Mouse (Mus musculus) gonadal fat pad, adult 2 months (tissue): ENCODE results near the gene Sdad1. TPM values are rescaled to one million over a fixed set of nuclear protein-coding genes. Genes with fewer than 3 reads are reported as not detected.
A peak's percentile ranks its signal among the peaks of the same experiment; 100 is the strongest.

Experiments used
- DNase-seq: peaks from one replicate; pipeline ENCODE4 v3.0.0-alpha.2; 2012; ENCODE audit warnings: low read depth
- polyA plus RNA-seq: library from polyadenylated mRNA; depleted of rRNA; stranded (reverse); fragments of >200 nt; gene quantifications from 2 replicates; pipeline ENCODE4 v1.2.3, GENCODE M21; 2012

Sdad1 gene
- polyA plus RNA-seq, 1 experiment = 12.7 TPM

DNA sequence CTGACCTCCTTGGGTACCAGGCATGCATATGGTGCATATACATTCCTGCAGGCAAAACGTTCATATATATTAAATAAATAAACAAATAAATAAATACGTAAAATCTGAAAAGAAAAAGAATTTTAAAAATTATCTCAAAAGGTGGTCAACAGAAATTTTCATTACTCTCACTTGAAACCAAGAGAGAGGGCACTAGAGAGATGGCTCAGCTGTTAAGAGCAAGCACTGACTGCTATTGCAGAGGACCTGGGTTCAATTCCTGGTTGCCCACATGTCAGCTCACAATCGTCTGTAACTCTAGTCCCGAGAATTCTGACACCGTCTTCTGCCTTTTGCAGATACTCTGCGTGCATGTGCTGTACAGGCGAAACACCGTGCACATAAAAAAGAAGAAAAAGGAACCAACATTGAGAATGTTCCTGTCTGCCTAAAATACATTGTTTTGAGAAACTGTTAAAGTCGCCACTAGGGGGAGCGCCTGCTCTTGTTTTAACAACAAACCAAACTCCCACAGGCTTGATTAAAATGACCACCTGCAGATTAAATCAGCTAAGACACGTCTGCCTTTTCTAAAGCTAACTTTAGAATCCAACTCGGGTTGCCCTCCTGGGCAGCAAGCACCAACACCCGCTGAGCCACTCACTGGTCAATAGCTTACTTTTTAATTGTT lies 1.9 kb upstream of the Sdad1 start:
- no peak for DNase-seq

DNA sequence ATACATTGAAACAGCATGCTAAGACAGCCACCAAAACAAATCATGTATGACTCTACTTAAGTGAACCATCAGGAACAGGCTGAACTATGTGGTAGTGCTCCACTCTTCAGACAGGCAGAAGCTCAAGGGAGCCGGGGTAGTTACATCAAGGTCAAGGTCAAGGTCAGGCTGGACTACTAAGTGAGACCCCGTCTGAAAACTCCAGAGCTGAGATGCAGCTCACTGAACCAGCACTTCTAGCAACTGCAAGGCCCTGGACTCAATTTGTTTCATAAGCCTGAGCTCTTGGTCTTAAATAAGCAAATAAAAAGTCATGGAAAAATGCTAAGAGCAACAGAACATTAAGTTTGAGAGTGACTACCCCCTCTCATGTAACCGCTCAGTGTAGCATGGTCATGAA lies 6.0 kb downstream of the Sdad1 start:
- DNase-seq = no peak

DNA sequence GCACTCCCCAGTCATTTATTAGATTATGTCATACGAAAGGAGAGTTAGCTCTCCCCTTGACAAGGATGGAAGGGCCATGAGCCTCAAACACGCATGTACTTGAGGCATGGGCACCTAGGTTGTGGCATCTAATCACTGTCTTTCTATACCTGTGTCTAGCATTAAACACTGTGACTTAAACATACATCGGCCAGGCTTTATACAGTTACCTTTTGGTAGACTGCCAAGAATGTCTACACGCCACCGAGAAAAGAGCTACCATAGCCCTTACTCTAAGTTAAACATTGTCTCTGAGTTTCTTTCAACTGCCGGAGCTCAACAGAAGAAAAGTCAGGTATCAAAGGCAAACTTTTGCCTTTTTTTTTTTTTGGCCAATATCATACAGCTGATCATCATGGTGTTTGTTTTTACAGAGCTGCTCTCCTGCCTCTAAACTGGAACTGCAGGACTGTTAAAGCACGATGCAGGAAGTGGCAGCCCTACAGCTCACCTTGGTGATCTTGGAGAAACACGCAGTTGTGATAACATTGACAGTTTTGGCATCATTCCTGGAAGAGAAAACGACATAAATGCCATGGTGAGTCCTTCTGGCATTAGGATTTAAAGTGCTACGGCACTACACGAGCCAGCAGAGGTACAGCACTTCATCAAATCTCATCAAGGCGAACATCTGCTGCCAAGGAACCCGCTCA lies 8.0 kb downstream of the Sdad1 start:
- no peak for DNase-seq

DNA sequence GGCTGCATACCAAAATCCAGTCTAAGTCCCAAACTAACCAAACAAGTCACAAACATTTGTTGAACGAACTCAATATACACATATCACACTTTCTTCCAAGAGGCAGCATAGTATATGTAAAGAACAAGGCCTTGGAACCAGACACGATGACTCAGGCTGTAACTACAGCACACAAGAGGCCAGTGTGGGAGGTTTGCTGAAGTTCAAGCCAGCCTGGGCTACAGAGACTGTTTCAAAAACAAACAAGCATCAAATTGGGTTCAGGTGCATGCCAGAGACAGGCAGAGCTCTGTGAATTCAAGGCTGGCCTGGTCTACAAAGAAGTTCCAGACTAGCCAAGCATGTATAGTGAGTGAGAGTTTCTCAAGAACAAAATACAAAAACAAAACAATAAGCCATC lies 15.8 kb downstream of the Sdad1 start:
- DNase-seq = no peak

DNA sequence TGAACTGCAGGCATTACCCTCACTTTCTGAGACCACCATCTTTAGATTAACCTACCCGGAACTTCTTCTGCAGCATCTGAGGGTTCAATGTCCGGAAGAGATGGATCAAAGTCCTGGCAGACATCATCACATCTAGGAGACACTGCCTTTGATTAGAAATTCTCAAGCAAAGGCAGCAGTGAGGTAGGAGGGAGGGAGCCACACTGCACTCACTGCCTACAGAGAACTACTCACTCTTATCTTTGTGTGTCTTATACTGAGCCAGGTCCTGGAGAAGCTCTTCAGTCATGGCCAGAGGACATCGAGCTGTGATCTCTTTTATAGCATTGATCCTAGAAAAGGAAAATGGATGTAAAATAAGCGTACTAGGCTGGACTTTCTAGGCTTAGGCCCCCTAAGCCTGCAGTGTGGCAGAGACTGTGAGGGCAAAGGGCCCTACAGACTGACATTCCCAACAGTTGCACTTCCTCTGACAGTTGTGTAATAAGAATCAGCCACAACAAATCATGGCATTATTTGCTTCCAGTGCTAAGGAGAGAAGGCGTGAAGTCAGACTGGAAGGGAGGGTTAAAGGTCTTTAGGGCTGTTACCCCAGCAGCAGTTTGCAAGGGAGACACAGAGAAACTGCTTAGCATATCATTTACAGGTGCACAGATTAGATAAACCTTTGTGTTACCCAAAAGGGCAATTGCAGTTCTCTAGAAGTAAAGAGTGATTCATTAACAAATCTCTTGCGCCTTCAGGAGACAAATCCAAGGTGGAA lies 18.4 kb downstream of the Sdad1 start:
- DNase-seq = no peak

DNA sequence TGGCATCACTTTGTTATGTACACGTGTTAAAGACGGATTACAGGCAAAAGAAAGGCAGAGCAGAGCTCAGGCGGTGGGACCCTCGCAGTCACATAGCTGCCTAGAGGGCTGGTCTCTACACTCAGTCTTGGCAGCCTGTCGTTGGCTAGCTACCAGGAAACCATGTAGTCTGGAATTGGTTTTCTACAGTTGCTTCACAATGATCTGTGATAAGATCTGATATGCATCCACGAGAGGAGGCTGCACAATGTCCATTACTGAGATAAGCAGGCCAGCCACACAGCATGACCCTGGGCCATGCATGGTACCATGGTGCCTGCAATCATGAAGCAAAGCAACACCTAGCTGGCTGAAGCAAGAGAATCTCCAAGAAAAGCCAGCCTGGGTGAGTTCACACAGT lies 22.4 kb downstream of the Sdad1 start:
- DNase-seq = no peak

DNA sequence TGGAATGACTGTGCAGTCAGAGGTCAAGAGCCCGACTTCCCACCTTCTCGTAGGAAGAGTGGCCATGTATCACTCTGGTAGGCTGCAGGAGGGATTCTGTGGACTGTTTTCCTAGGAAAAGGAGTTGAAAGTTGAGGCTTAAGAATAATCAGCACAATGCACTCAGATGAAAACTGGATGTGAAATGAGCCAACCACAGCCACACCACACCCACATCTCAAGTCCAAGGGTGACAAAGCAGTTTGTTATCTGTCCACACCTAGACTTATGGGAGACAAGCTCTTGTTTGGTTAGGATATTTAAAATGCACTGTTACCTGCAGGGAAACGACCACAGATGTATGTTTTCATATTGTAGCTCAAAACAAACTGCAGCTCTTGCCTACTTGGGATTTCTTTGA lies 27.2 kb downstream of the Sdad1 start:
- DNase-seq = no peak

DNA sequence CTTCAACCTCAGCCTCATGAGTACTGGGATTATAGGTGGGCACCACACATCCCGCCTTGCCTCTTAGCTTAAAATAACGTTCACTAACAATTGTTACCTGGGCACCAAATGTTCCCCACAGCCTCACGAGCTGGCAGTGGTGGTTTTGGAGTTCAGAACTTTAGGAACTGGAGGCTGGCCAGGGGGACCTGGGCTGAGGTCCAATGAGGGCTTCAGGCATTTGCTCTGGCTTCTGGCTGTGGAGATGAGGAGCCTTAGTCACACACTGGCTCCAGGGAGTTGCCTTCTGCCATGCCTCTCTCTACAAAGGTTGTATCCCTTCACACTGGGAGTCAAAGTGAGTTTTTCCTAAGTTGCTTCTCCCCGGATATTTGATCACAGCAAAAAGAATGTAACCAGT lies 27.7 kb downstream of the Sdad1 start:
- DNase-seq = no peak

DNA sequence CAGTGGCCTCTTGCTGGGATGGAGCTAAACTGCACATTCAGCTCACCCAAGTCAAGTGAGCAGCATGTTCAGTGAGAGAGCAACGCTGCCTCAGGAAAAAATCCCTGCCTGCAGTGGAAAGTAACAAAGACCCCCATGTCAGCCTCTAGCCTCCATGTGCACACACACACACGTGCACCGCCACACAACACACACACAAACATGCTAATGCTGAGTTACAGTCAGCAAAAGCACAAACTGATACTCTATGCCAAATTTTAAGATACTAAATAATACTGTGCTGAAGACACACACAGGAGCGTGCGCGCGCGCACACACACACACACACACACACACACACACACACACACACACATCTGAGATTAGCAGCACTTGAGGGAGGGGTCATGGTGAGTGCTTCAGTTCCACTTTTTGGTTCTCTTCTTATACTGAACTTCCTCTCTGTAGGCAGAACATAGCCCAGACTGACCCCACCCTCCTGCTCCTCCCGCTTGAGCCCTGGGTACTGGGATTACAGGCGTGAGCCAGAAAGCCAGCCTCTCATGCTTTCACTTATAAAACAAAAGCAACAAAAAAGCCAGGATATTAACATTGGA lies 31.2 kb downstream of the Sdad1 start:
- no peak for DNase-seq

DNA sequence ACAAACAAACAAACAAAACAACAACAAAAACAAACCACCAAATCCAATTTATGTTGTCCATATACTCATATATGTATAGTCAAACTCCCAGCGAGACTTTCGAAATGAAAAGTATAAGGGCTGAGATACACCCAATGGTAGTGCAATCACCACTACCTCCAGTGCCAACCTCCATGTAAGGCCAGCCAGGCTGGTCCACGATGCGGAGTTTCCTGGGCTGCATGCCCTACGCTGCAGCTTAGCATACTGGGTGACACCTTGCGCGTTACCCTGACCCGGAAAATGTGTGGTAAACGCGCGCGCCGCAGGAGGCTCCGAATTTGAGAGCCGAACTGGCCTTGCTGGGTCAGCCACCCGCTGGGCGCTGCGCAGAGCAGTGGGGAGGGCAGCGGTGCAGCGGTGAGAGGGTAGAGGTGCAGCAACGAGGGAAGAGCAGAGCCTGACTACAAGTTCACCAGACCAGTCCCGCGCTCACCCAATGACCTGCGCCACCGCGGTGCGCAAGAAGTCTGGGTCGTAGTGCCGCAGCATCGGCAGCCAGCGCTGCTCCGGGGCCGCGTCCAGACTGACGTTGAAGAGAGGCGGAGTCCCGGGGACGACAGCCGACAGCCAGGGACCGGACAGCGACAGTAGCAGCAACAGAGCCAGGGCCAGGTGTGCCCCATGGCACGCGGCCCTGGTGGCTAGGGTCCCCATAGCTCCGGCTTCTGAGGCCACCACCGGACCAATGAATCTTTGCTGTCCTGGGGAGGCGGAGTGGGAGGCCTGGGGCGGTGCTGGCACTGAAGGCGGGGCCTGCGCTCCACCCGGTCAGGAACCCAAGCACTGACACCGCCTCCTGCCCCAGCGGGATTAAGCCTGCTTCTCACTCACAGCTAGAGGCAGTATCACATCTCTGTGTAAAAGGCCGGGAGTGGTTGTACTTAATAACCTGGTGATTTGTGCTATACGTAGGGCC lies 32.6 kb downstream of the Sdad1 start, which contains the start of gene Naaa:
TSS of gene Naaa (minus strand) at position 734 of the 958 bp plus-strand sequence.
- peak; percentile 27 for DNase-seq

DNA sequence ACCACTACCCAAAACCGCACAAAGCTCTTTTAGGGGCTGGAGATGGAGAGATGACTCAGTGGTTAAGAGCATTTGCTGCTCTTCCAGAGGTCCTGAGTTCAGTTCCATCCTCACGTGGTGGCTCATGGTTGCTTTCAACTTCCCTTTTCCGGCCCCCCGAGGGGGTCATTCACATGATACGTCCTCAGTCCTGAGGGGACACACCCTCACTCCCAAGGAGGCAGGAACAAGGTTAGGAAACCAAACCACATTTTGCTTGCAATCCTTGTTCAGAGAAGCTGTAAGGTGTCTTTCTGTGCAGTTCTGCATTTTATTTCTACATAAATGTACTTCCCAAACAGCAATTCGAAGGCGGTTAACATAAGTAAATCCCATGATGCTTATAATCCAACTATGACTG lies 39.8 kb downstream of the Sdad1 start:
- DNase-seq = no peak

DNA sequence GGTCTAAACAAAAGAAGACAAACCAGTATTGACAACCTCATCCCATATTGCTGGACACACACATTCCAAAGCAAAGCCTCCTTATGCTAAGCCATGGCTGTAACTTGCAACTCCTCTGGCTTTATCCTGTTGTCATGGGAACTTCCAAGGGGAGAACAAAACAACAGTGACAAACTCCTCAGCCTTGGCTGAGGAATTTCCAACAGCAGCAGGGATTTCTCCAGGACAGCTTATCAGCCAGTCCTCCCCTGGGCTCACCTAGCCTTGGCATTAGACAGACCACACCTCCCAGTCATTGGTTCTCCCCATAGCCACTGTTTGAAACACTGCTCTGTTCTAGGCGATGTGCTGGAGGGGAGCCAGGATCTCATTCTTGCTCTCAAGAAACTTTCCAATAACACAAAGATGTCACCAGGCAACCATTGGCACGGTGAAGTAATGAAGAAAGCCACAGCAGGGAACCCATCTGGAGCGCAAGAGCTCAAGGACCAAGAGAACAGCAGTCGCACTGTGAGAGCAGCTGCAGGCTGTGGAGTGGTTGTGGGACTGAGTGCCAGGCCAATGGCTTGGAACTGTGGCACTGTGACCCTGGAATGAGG lies 46.4 kb downstream of the Sdad1 start:
- DNase-seq = no peak

DNA sequence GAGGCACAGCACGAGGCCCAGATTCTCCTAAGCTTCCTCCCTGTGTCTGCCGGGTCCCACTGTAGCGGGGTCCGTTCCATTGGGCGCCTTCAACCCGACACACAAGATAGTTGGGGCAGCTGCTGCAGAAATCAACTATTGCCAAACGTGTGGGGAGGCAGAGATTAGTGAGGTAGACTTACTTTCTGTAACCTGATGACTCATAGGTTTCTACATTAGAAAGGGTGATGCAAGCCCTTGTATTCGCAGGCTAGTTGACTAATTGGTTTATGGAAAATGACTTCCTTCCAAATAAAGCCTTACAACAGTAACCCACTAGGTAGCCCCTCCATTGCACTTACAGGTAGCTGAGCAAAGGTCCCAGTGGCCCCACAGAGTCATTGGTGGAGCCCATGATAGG lies 47.6 kb downstream of the Sdad1 start:
- DNase-seq = peak; percentile 33

DNA sequence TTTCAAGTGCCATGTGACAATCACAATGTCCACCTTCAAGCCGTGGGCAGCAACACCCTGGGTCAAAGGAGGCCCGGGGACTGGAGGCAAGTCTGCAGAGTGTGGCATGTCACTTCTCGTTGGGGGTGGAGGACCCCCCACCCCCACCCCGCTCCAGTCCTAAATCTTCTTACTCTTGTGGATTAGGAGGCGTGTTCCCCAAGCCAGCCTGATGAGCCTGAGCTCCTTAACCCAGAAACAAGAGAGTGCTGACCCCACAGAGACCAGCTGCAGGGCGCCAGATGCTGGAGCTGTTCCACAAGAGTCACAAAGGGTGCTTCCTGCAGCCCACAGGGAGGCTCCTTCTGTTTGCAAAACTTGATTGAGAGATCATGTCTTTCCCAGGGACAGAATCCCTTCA lies 54.1 kb downstream of the Sdad1 start, which contains the start of gene Ppef2:
TSS of gene Ppef2 (minus strand) at position 61 of the 400 bp plus-strand sequence.
- DNase-seq = no peak

DNA sequence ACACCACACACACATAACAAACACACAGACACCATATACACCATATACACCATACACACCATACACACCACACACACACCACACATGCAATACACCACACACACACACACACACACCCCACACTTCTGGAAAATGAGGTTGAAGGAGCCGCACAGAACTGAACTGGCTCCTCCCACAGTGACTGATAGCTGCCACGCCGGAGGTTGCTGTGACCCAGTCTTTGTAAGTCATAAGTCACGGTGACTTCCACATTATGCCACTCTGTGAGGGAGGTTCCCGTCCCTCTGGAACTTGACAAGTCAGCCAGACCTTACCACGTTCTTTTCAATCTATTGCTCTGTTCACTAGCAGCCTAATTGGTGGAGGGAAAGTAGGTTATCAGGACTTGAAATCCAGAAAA lies 55.8 kb downstream of the Sdad1 start:
- no peak for DNase-seq

DNA sequence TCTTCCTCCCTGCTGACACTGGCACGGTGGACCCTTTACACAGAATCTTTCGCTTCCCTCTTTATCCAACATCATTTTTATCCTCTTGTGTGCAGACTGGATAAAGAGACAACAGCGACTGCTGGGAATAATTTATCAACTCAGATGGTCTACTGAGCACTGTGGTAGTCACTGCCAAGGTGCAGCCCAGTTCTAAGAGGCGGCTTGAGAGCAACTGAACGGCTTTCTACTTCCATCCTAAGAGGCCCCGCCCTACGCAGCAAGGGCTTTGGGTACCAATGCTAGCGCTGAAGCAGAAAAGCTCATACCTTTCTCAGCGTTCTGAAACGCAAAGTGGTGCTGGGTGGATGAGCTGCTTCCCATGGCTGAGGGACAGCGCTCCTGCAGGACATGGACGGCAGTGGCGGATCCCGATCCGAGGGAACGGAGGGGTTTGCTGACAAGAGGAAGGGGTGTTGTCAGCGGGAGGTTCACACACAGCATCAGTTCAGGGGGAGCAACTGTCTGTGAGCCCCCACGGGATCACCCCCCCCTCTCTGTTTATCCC lies 57.4 kb downstream of the Sdad1 start:
- no peak for DNase-seq

DNA sequence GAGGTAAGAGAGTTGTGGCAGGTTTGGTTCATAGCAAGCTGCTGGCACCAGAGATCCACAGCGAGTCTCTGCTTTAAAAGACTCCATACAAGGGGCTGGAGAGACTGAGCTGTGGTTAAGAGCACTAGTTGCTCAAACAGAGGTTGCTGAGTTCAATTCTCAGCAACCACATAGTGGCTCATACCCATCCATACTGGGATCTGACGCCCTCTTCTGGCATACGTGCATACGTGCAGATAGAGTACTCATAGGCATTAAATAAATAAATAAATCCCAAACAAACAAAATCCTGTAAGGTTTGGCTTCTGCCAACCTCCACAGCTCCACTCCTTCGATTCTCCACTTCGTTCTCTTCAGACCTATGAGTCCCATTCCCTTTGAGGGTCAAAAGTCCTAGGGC lies 58.2 kb downstream of the Sdad1 start:
- DNase-seq = no peak

DNA sequence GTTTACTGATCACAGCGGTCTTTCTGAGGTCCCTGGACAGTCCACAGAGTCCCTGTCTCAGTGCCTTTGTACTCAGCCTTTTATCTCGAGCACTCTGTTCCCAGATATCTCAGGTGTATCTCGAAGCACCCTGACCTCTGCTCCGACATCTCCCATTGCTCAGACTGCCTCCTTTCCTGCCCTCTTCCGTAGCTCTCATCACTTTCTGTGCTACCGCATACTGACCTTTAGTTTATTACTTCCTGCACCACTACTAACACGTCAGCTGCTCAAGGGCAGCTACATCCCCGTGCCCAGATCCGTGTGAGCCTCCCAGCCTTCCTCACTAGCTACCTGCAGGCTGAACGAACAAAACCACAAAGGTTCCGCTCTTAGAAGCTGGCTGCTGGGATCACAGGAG lies 61.7 kb downstream of the Sdad1 start:
- DNase-seq = no peak

DNA sequence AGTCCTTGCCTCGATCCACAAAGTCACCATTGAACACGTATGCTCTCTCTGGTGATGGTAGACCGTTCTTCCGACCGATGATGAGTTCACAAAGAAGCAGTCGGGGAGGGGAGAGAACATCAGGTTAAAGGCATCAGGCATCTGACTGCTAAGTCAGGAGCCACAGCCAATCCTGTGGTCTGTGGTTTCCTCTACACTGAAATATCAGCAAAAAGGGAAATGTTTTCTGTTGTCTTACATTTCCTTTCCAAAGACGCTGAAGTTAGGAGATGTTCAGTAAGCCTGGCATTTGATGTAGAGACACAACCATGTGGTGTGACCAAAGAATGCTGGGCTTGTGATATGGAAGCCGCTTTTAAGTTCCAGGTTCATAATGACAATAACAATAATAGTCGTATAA lies 64.8 kb downstream of the Sdad1 start:
- no peak for DNase-seq

DNA sequence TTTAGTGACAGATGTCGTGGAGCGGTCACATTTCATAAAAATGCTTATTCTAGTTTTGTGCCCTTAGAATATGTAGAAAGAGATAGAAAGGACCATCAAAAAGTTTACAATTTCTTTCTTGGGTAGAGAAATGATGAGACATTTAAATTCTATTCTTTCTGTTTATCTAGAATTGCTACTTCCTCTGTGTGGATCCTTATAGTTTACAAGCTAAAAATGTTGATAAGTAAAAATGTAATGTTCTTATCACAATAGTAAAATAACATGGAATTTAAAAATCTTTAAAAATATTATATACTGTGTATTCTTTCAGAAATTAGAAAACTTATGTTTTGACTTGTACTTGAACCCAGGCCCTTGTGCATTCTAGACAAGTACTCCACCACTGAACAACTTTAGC lies 65.4 kb downstream of the Sdad1 start:
- no peak for DNase-seq

DNA sequence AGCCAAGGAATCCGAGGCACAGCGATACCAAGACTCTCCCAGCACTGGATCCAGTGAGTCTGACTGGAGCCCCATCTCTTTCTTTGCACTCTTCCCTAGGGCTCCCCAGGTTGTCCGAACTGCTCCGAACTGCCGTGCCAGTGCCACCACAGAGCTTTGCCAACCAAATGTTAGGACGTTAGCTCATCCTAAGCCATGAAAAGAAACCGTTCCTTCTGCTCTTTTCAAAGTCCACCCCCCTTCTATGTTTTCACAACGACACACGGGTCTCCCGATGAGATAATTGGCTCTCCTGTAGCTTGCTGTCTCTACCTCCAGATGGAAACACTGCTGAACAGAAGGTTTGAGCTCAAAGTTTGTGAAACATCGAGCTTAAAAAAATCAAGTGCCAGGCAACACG lies 69.5 kb downstream of the Sdad1 start:
- DNase-seq = no peak
